Mouse (Mus musculus): ENCODE measurements at regions not wholly inside any gene's neighbourhood (a gene's known extent, or its start where the extent isn't known, plus 50 kb on each side); places are given as distances from the start of the nearest gene placed in this dataset.

DNA sequence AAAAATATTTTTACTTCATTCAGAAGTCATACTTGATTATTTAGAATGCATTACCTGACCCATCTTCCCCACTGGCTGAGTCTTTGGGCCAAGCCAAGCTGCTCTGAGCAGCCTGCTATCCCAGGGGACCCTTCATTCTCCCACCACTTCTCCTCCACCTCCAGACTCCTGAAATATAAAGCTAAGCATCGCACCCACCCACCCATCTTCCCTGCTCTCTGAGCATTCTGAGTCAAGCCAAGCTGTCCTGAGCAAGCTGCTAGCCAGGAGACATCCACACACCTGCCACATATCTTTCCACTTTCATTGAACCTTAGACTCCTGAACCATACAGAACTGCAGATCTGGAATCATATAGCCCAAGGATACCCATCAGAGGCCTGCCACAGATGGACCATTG is 1456.2 kb upstream of the Adam24 start:
- no peak for DNase-seq

DNA sequence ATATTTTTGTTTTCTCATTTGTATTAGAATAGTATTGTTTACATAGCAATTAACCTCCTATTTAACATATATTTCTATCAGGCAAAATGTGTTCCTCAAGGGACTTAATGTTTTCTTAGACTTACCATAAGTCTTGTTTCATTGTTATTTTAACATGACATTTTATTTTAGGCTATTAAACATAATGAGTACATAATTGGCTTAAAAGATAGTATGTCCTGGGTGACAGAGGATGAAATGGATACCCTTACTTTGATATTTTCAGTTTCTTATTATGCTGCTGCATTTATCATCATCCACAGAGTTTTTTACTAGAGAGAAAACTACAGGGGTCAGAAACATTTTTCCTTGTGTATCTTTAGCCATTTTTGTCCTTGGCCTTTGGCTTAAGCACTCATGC is 1447.6 kb upstream of the Adam24 start:
- no peak for DNase-seq

DNA sequence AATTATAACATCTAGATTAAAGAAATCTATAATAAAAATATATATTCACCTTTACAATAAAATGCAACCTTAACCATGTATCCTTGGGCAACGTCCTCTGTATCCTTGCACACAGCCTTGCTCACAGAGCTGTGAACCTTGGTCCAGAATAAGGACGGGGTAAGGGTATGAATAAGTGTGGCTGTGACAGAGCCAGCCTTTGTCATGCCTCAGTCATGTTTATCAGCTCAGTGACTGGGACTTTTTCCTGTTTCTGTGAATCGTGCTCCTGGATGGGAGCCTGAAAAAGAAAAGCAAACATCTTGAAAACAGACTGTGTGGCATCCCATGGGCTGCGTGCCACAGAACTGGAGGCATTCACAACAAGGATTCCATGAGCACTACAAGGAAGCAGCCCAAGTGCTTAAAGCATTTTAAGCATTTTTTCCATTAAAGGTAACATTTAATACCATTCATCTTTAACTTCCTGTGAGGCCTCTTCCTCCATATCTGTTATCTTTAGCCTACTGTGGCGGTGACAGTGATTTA is 1405.8 kb upstream of the Adam24 start:
- DNase-seq = peak; percentile 4 to 22

DNA sequence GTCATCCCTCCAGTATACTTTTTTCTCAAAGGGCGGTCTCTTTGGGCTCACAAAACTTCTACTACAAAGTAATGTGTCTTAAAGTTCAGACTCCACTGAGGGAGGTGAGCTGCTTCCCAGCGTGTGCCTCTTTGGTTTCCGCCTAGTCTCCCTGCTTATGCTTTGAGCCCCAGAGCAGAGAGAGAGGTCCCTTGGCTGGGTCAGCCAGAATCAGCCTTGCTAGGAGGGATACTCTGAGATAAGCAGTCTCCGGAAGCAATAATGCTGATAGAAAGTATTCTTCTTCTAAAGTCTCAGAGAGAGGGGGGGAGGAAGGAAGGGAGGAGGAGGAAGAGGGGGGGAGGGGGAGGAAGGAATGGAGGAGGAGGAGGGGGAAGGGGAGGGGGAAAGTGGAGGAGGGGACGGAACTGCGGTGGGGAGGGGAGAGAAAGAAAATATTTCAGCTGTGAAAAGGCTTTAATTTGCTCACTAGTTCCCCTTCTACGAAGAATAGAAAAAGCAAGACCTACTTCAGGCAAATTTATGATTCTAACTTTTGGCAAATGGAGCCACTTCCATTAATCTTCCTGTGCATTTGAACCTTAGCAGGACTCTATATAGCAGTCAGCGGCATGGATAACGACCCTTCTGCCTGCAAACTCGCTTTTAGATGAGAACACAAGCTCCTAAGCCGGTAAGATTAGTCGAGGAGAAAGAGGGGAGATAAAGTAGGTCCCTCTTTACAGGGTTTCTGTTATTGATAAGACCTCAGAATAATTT is 1377.2 kb upstream of the Adam24 start:
- no peak for DNase-seq

DNA sequence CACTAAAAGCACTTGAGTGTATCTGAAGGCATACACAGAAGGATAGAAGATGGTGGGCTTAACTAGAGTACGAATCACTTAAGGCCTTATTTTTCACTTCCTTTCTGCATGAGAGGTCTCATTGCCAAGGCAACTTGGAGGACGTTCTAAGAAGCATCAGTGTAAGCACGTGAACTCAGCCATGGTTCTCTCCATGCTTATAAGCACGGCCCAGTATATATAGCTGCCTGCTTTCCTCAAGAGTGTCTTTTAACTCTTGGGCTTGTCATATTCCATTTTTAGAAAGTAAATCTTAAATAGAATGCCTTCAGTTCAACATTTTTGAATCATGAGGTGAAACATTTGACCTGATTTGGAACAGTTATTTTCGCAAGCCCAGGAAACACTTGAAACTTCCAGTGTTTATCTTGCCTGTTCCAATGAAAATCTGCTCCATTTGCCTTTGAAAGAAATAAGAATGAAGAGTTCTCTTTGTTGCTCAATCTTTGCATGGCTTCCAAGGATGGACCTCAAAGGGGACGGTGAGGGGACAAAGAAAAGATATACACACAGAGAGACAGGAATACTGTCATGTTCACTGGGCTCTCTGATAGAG is 1371.0 kb upstream of the Adam24 start:
- DNase-seq = no peak

DNA sequence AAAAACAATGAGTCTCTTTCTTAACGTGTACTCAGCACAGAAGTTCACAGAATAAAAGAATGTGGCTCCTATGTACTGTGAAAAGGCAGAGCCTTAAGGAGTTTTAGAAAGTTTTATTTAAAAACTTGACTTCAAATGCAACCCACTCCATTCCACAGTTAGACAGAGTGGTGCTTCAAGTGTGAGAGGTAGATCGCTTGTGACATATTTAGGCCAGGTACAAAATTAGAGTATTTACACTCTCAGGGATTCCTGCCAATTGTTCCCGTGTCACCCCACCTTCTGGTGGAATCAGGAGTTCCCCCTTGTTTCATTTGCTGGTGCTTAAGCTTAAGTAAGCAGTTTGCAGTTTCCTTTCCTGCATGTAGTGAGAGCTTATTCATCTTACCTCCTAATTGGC is 1361.0 kb upstream of the Adam24 start:
- DNase-seq = peak; percentile 4 to 24

DNA sequence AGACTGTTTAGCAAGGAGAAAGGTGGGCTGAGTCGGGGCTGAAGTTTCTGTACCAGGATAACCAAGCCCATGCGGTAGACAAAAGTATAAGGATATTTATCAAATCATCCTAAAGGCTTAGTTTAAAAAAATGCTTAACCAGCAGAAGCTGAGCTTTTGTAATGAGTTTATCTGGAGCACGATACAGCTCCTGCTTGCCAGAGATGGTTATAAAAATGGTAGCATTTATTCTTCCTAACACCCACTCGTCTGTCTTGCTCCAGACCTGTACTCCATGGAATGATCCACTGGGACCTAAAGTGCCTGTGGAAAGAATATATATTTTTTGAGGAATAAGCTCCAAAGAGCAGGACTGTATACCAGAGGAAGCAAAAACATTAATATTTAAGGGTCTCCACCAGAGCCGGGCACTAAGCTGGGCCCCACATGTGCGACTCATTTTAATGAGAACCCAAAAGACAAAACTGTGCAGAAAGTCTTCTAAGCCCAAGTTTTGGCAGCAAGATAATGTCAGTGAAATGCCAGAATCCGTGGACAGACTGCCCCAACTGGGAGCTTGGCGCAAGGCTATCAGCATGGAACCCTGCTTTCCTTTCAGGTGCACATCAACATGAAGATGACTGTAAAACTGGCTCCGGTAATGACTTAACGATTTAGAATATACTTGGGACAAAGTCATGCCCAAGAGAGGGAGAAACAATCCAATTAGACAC is 1359.2 kb upstream of the Adam24 start:
- DNase-seq = peak; percentile 7 to 18

DNA sequence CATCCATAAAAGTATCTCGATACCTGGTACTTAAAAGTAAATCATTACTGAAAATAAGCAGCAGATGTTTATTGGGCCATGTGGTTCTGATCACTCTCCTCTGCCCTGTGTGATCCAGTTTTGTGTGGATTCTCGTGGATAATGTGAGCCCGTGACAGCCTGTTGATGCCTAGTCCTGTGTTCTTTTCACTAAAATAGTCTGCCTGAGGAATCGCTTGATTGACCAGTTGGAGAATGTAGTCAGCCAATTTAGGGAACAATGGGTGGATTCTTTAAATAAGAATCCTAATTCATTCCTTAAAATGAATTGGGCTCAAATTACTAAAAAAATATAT is 1358.7 kb upstream of the Adam24 start:
- DNase-seq = no peak

DNA sequence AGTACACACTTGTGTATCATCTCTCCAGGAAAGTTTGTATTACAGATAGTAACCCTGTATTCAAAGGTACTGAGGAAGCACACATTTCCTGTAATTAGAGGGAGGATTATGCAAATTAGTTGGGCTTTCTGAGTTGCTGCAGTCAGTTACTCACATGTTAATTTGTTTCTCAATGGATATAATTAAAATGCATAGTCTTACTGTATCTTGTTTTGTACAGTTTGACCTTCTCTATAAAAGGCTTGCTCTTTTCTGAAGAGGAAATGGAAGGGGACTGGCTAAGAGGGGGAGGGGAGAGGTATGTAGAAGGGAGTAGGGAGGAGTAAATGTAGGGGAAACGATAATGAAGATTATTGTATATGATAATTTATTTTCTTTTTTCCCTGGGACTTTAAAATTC is 1345.5 kb upstream of the Adam24 start:
- DNase-seq = no peak

DNA sequence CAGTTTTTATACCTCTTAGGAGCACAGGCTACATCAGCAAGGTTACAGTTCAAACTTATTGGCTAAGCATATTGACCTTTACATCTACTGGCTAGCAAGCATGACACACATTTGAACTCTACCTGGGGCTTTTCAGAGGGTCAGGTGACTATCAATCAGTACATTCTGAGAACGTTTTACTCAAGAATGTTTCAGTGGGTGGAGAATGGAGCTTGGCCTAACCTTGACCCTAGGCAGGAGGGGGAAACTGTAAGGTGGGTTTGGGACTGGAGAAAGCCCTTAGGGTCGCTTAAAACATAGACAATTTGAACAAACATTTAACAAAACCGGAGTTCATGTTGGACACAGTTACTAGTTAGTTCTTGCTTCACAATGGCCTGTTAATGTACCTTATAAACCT is 1330.1 kb upstream of the Adam24 start:
- DNase-seq = no peak

DNA sequence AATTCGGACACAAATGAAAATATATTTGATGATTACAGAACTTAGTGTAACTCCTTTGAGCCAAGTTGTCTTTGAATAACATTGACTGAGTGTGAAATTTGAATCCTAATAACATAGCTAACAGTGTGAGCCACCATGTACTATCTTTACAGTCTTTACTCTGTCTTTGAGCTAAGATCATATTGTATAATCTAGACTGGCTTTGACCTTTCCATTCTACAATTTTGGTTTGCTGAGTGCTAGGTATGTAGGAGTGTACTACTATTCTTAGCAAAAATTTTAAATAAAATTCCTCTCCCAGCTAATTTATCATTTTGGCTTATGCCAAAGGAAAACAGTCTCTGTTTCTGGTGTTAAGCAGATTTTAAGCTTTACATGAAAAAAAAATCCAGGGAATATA is 1328.4 kb upstream of the Adam24 start:
- no peak for DNase-seq

DNA sequence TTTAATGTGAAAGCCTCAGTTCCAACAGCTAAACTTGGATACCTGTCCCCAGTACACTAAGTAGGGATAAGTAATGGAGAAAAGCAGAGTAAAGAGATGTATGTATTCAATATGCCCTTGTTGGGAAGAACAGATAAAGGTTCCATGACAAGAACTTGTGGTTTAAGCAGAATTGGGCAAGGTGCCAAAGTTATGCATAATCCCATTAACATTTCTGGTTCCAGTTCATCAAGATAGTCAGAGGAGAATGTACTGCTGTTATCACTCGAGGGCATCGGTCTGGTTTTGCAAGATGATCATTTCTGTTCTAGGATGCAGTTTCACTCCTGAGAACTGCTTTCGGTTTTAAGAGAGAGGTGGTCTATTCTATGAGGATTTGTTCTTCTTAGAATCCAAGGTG is 1325.9 kb upstream of the Adam24 start:
- DNase-seq = peak in 1 of 2 experiments; percentile 3

DNA sequence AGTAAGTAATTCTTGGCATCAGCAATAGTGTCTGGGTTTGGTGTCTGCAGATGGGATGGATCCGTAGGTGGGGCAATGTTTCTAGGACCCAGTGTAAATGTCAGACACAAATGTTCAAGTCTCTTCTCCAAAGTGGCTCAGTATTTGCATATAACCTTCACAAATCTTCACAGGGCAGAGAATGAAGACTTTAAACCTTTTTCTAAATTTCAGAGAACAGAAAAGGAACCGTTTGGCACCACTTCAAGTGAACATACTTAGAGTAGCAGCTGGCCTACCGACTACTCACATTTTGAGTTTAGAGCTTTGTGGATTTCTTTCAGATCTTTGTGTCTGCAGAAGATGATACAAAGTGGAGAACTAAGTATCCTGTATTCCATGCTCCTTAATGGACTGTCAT is 1319.5 kb upstream of the Adam24 start:
- no peak for DNase-seq

DNA sequence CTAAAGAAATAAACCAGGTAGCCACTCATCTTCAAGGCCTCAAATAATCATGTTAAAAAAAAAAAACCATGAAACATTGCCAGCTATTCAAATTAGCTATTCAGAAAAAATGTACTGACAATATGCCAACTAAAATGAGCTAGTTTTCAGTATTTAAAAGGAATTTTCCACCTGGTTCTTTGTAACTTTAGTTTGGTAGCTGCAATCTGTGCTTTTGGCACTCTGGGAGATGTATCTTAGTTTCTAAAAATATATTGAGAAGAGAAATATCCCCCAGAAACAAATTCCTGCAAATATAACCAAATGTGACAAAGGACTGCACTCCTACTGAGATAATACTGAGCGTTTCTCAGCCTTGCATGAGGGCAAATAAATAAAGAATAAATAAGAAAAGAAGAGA is 1317.8 kb upstream of the Adam24 start:
- no peak for DNase-seq

DNA sequence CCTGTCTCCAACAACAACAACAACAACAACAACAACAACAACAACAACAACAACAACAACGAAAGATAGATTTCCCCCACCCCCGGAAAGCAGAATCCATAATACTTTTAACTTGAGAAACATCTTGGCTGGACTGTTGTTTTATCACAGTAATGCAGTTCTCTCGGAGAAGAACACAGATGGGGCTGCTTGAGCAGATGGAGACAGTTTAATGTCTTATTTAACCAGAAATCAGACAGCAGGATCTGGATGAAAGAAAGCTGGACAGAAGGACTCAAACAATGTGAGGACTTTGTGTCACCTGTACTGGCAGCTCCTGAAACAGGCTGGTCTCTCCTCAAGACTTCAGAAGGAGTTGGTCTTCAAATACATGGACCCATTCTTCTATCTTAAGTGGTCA is 1317.0 kb upstream of the Adam24 start:
- DNase-seq = no peak

DNA sequence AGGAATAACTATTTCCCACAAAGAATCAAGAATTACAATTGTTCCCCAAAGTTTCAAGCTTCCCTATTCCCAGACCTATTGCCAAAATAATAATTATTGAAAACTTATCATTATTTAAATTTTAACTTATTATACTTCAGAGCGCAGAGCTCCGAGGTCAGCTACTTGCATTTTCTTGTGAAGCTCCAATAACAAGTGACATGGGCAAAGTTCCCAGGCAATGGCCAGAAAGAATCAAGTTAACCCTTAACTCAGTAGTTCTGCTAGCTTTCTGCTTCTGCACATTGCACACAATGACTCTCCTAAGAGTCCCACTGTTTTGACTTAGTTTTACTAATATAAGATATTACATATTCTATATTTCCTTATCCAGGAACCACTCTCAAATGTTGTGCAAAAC is 1308.5 kb upstream of the Adam24 start:
- DNase-seq = peak; percentile 2 to 4
